Mouse (Mus musculus): ENCODE data around the gene Pbrm1. TPM values are rescaled to one million over a fixed set of nuclear protein-coding genes. Genes with fewer than 3 reads are reported as not detected.

Pbrm1 gene
- polyA plus RNA-seq, 1 experiment from 2014 or later: 184 TPM

DNA sequence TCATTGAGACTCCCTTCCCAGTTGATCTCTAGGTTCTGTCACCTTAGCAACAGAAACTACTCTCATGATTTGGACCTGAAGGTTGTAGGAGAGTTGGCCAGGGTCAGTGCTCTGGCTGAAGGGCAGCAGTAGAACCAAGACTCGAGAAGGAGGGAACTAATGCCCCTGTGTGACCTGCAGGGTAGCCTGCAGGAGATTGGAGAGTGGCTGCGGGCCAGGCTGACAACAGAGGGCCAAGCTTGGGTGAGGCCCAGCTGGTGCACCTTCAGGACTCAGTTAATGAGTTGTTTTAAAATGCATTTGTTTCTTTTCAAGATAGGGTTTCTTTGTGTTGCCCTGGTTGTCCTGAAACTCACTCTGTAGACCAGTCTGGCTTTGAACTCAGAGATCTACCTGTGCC lies 146.1 kb downstream of the Pbrm1 start:
- no peak overlapping the region for H3K4me3 ChIP-seq
- no peaks in the 10 kb centered on the region for H3K4me1 ChIP-seq
- no peak for ATAC-seq (ENCODE audit: low FRiP score, low read depth)
- no peak overlapping the region for H3K27ac ChIP-seq
- no peaks in the 10 kb centered on the region for H3K27me3 ChIP-seq (replicated peaks)
- 78% methylated on average over 2 of the region's 2 CpGs for WGBS
- no peak overlapping the region for H3K9ac ChIP-seq
- no peaks in the 10 kb centered on the region for H3K9me3 ChIP-seq
- peaks cover 2% of the 10 kb centered on the region for H3K36me3 ChIP-seq
- H3K4me2 ChIP-seq (replicated peaks): no peak overlapping the region

DNA sequence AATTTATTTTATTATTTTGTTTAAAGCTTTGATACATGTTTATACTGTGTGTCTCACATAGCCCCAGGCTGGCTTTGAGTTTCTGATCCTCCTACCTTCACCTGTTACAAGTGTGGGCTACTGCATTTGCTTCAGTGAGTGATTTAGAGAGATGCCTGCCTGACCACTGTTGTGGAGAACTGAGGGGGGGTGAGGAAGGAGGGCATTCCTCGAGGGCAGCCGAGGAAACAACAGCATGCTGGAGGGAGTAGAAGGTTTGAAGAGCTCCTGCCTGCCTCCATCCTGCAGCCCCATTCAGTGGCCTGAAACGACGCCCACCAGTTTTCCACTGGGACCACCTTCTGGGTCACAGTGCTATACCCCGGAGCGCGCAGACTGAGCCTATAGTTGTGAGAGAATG lies 146.5 kb downstream of the Pbrm1 start:
- no peak overlapping the region for H3K9ac ChIP-seq
- no peak overlapping the region for H3K27ac ChIP-seq
- ATAC-seq (ENCODE audit: low FRiP score, low read depth): no peak
- no peaks in the 10 kb centered on the region for H3K4me1 ChIP-seq
- no peaks in the 10 kb centered on the region for H3K27me3 ChIP-seq (replicated peaks)
- H3K4me2 ChIP-seq (replicated peaks): no peak overlapping the region
- 60% methylated on average over 7 of the region's 7 CpGs for WGBS
- peaks cover 6% of the 10 kb centered on the region for H3K36me3 ChIP-seq
- H3K9me3 ChIP-seq: no peaks in the 10 kb centered on the region
- H3K4me3 ChIP-seq: no peak overlapping the region

DNA sequence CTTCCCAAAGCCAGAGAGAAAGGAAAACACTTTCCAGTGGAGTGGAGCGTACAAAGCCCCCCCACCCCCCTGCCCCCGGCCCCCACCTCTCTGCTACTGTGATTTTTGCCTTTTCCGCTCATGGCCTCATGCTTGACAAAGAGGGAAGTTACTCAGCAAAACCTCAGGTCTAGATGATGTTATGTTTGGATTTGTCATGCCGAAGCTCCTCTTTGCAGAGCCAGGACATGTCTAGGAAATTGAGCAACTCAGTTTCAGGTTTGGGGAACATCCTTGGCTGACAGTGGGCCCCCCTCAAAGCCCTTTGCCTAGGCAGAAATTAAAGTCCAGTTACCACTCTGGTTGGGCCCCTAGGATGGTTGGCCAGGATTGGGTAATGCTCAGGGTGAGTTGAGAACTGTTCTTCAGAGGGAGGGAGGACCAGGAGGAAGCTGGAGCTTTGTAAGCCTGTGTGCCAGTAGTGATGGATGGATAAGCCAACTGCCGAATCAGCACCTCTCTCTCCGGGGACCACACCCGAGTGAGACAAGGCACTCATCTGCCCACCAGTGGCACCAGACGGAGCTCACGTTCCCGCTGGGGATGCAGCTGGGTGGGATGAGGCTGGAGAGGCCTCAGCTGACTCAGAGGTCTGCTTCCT lies 147.2 kb downstream of the Pbrm1 start:
- H3K9me3 ChIP-seq: no peaks in the 10 kb centered on the region
- peak overlapping the region; percentile 14; the same call in 1 of the 2 replicates for H3K4me2 ChIP-seq (replicated peaks)
- H3K4me1 ChIP-seq: no peaks in the 10 kb centered on the region
- H3K9ac ChIP-seq: no peak overlapping the region; the same call in 1 of the 2 replicates
- H3K36me3 ChIP-seq: peaks cover 13% of the 10 kb centered on the region
- no peaks in the 10 kb centered on the region for H3K27me3 ChIP-seq (replicated peaks)
- H3K4me3 ChIP-seq: no peak overlapping the region
- no peak overlapping the region for H3K27ac ChIP-seq
- no peak for ATAC-seq (ENCODE audit: low FRiP score, low read depth)
- 65% methylated on average over 10 of the region's 10 CpGs for WGBS

DNA sequence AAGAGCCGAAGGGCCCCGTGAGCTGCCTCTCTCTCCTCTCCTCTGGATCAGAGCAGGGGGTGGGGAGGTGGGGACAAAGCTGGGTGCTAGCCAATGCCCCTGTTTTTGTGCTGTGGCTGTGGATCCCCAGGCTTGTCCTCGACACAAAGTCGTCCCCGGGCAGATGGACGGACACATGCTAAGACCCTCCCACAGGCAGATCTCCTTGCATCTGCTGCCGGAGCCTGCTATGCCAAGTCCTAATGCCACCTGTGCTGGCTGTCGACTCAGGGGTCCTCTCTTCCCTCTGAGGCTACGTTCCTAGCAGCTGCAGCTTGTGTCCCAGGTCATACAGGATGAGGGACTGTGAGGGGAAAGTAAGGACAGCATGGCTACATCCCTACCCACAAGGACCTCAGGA lies 147.9 kb downstream of the Pbrm1 start:
- Histone ChIP-seq H3K9ac (no peak overlapping the region; the same call in 1 of the 2 replicates), H3K9me3 (no peaks in the 10 kb centered on the region), H3K36me3 (peaks cover 20% of the 10 kb centered on the region), H3K4me1 (no peaks in the 10 kb centered on the region), H3K4me2 (replicated peaks) (peak overlapping the region; percentile 14; the same call in 1 of the 2 replicates), H3K27ac (no peak overlapping the region), H3K4me3 (no peak overlapping the region), H3K27me3 (replicated peaks) (no peaks in the 10 kb centered on the region)
- 76% methylated on average over 9 of the region's 9 CpGs for WGBS
- no peak for ATAC-seq (ENCODE audit: low FRiP score, low read depth)

GRCm38 (mm10) chr14:31168425-31168824 lies 149.5 kb downstream of the Pbrm1 start, which contains the start of gene Stab1:
TSS of gene Stab1 (minus strand) at chr14:31168641.
- H3K4me3 ChIP-seq: no peak within 1 kb of the TSS
- H3K27me3 ChIP-seq (replicated peaks): no peaks in the 10 kb centered on the region
- 0 out of 2 replicates have a peak within 1 kb of the TSS, but pooled peaks have one; percentile 4 for H3K4me2 ChIP-seq (replicated peaks)
- peaks cover 36% of the 10 kb centered on the region for H3K36me3 ChIP-seq
- no peak for ATAC-seq (ENCODE audit: low FRiP score, low read depth)
- no peak within 1 kb of the TSS for H3K9ac ChIP-seq
- 50% methylated on average over 10 of the region's 10 CpGs for whole genome bisulfite sequencing
- H3K27ac ChIP-seq: no peak within 1 kb of the TSS
- H3K4me1 ChIP-seq: no peaks in the 10 kb centered on the region
- no peaks in the 10 kb centered on the region for H3K9me3 ChIP-seq

GRCm38 (mm10) chr14:31169508-31169907 lies 150.6 kb downstream of the Pbrm1 start:
- WGBS: 76% methylated on average over 6 of the region's 6 CpGs
- Histone ChIP-seq H3K4me2 (replicated peaks) (no peak overlapping the region), H3K4me3 (no peak overlapping the region), H3K27me3 (replicated peaks) (no peaks in the 10 kb centered on the region), H3K4me1 (no peaks in the 10 kb centered on the region), H3K36me3 (peaks cover 47% of the 10 kb centered on the region), H3K27ac (no peak overlapping the region), H3K9me3 (no peaks in the 10 kb centered on the region), H3K9ac (no peak overlapping the region)
- ATAC-seq (ENCODE audit: low FRiP score, low read depth): no peak

GRCm38 (mm10) chr14:31170963-31171362 lies 152.0 kb downstream of the Pbrm1 start:
- H3K4me1 ChIP-seq: no peaks in the 10 kb centered on the region
- no peak for ATAC-seq (ENCODE audit: low FRiP score, low read depth)
- H3K4me3 ChIP-seq: no peak overlapping the region
- H3K27me3 ChIP-seq (replicated peaks): no peaks in the 10 kb centered on the region
- no peak overlapping the region for H3K4me2 ChIP-seq (replicated peaks)
- WGBS: 85% methylated on average over 13 of the region's 13 CpGs
- H3K9ac ChIP-seq: no peak overlapping the region
- H3K9me3 ChIP-seq: no peaks in the 10 kb centered on the region
- no peak overlapping the region for H3K27ac ChIP-seq
- peaks cover 61% of the 10 kb centered on the region for H3K36me3 ChIP-seq

Other genes starting within 250 kb of the Pbrm1 start
- 25.3 and 25.5 TPM in 2 replicates for gene Tmem110, start 193.5 kb upstream of the Pbrm1 start, polyA plus RNA-seq (2016; fragmentation: Nextera tagmentation; extraction: Ambion mirVana)
- 2.5 and 3.1 TPM in 2 replicates for gene Mustn1, start 139.9 kb upstream of the Pbrm1 start, polyA plus RNA-seq (2016; fragmentation: Nextera tagmentation; extraction: Ambion mirVana)
- gene Itih4, start 132.7 kb upstream of the Pbrm1 start, polyA plus RNA-seq (2016; fragmentation: Nextera tagmentation; extraction: Ambion mirVana): not detected in 2 replicates
- 0.09 and 0.24 TPM in 2 replicates for gene Itih3, start 95.4 kb upstream of the Pbrm1 start, polyA plus RNA-seq (2016; fragmentation: Nextera tagmentation; extraction: Ambion mirVana)
- 0.06 TPM in 1 of 2 replicates, not detected in the other for gene Itih1, start 75.8 kb upstream of the Pbrm1 start, polyA plus RNA-seq (2016; fragmentation: Nextera tagmentation; extraction: Ambion mirVana)
- 17.7 and 19.3 TPM in 2 replicates for gene Nek4, start 67.8 kb upstream of the Pbrm1 start, polyA plus RNA-seq (2016; fragmentation: Nextera tagmentation; extraction: Ambion mirVana)
- 59.0 and 65.4 TPM in 2 replicates for gene Glt8d1, start 17.7 kb upstream of the Pbrm1 start, polyA plus RNA-seq (2016; fragmentation: Nextera tagmentation; extraction: Ambion mirVana)
- gene Spcs1, start 17.5 kb upstream of the Pbrm1 start, polyA plus RNA-seq (2016; fragmentation: Nextera tagmentation; extraction: Ambion mirVana): 299 and 309 TPM in 2 replicates
- 68.0 and 79.4 TPM in 2 replicates for gene Gnl3, start within 50 bp of the Pbrm1 start, polyA plus RNA-seq (2016; fragmentation: Nextera tagmentation; extraction: Ambion mirVana)
- gene Smim4, start 109.8 kb downstream of the Pbrm1 start, polyA plus RNA-seq (2016; fragmentation: Nextera tagmentation; extraction: Ambion mirVana): 79.5 and 80.5 TPM in 2 replicates
- gene Nt5dc2, start 111.9 kb downstream of the Pbrm1 start, polyA plus RNA-seq (2016; fragmentation: Nextera tagmentation; extraction: Ambion mirVana): 437 and 462 TPM in 2 replicates
- 26.0 and 27.3 TPM in 2 replicates for gene Stab1, start 149.5 kb downstream of the Pbrm1 start, polyA plus RNA-seq (2016; fragmentation: Nextera tagmentation; extraction: Ambion mirVana)
- gene Tnnc1, start 189.2 kb downstream of the Pbrm1 start, polyA plus RNA-seq (2016; fragmentation: Nextera tagmentation; extraction: Ambion mirVana): 44.2 and 62.0 TPM in 2 replicates
- 419 and 436 TPM in 2 replicates for gene Nisch, start 197.8 kb downstream of the Pbrm1 start, polyA plus RNA-seq (2016; fragmentation: Nextera tagmentation; extraction: Ambion mirVana)
- 1.6 and 1.9 TPM in 2 replicates for gene Sema3g, start 198.7 kb downstream of the Pbrm1 start, polyA plus RNA-seq (2016; fragmentation: Nextera tagmentation; extraction: Ambion mirVana)
- gene Phf7, start 232.2 kb downstream of the Pbrm1 start, polyA plus RNA-seq (2016; fragmentation: Nextera tagmentation; extraction: Ambion mirVana): 12.4 and 13.9 TPM in 2 replicates
- gene Bap1, start 232.3 kb downstream of the Pbrm1 start, polyA plus RNA-seq (2016; fragmentation: Nextera tagmentation; extraction: Ambion mirVana): 108 and 121 TPM in 2 replicates